Mouse (Mus musculus): ENCODE measurements at regions not wholly inside any gene's neighbourhood (a gene's known extent, or its start where the extent isn't known, plus 50 kb on each side); places are given as distances from the start of the nearest gene placed in this dataset.

- WGBS: 24% methylated on average over 1 of the region's 1 CpGs
- H3K27me3 ChIP-seq (ENCODE audit: control insufficient read depth, insufficient read depth, low read length): no peaks in the 10 kb centered on the region
- no peak for DNase-seq
- H3K36me3 ChIP-seq (ENCODE audit: control insufficient read depth, insufficient read depth, low read length): no peaks in the 10 kb centered on the region
- no peak overlapping the region for H3K27ac ChIP-seq (ENCODE audit: control insufficient read depth, insufficient read depth, low read length)
- no peak overlapping the region for H3K4me3 ChIP-seq (ENCODE audit: control insufficient read depth, insufficient read depth, low read length)
- H3K4me1 ChIP-seq (replicated peaks; ENCODE audit: control insufficient read depth, insufficient read depth, low read length): no peaks in the 10 kb centered on the region
- TF ChIP-seq CTCF (IDR thresholded peaks at IDR 0.05; ENCODE audit: borderline replicate concordance, control insufficient read depth, extremely low read depth, insufficient read depth, low read length, poor library complexity) (no peak), POLR2A (IDR thresholded peaks at IDR 0.05; ENCODE audit: control insufficient read depth, extremely low read depth, insufficient read depth, low read length, poor library complexity) (no peak)
Observed at GRCm38 (mm10) chr7:117926396-117926795, 189.6 kb downstream of the Rps15a start.

GRCm38 (mm10) chr7:117922270-117922669 lies 193.7 kb downstream of the Rps15a start:
- Histone ChIP-seq H3K4me1 (replicated peaks; ENCODE audit: control insufficient read depth, insufficient read depth, low read length) (no peaks in the 10 kb centered on the region), H3K27ac (ENCODE audit: control insufficient read depth, insufficient read depth, low read length) (no peak overlapping the region), H3K36me3 (ENCODE audit: control insufficient read depth, insufficient read depth, low read length) (no peaks in the 10 kb centered on the region), H3K4me3 (ENCODE audit: control insufficient read depth, insufficient read depth, low read length) (no peak overlapping the region), H3K27me3 (ENCODE audit: control insufficient read depth, insufficient read depth, low read length) (no peaks in the 10 kb centered on the region)
- TF ChIP-seq CTCF (IDR thresholded peaks at IDR 0.05; ENCODE audit: borderline replicate concordance, control insufficient read depth, extremely low read depth, insufficient read depth, low read length, poor library complexity): no peak
- no peak for TF ChIP-seq POLR2A (IDR thresholded peaks at IDR 0.05; ENCODE audit: control insufficient read depth, extremely low read depth, insufficient read depth, low read length, poor library complexity)
- DNase-seq: no peak

GRCm38 (mm10) chr7:117918206-117918995 lies 197.6 kb downstream of the Rps15a start:
- Histone ChIP-seq H3K4me1 (replicated peaks; ENCODE audit: control insufficient read depth, insufficient read depth, low read length) (no peaks in the 10 kb centered on the region), H3K27ac (ENCODE audit: control insufficient read depth, insufficient read depth, low read length) (no peak overlapping the region), H3K36me3 (ENCODE audit: control insufficient read depth, insufficient read depth, low read length) (no peaks in the 10 kb centered on the region), H3K4me3 (ENCODE audit: control insufficient read depth, insufficient read depth, low read length) (no peak overlapping the region), H3K27me3 (ENCODE audit: control insufficient read depth, insufficient read depth, low read length) (no peaks in the 10 kb centered on the region)
- no peak for TF ChIP-seq POLR2A (IDR thresholded peaks at IDR 0.05; ENCODE audit: control insufficient read depth, extremely low read depth, insufficient read depth, low read length, poor library complexity)
- TF ChIP-seq CTCF (IDR thresholded peaks at IDR 0.05; ENCODE audit: borderline replicate concordance, control insufficient read depth, extremely low read depth, insufficient read depth, low read length, poor library complexity): no peak
- WGBS: 92% methylated on average over 10 of the region's 10 CpGs
- no peak for DNase-seq

- H3K4me3 ChIP-seq (ENCODE audit: control insufficient read depth, insufficient read depth, low read length): no peak overlapping the region
- no peak for TF ChIP-seq POLR2A (IDR thresholded peaks at IDR 0.05; ENCODE audit: control insufficient read depth, extremely low read depth, insufficient read depth, low read length, poor library complexity)
- TF ChIP-seq CTCF (IDR thresholded peaks at IDR 0.05; ENCODE audit: borderline replicate concordance, control insufficient read depth, extremely low read depth, insufficient read depth, low read length, poor library complexity): no peak
- no peak for DNase-seq
- 94% methylated on average over 6 of the region's 6 CpGs for WGBS
- H3K27me3 ChIP-seq (ENCODE audit: control insufficient read depth, insufficient read depth, low read length): no peaks in the 10 kb centered on the region
- no peak overlapping the region for H3K27ac ChIP-seq (ENCODE audit: control insufficient read depth, insufficient read depth, low read length)
- no peaks in the 10 kb centered on the region for H3K4me1 ChIP-seq (replicated peaks; ENCODE audit: control insufficient read depth, insufficient read depth, low read length)
- no peaks in the 10 kb centered on the region for H3K36me3 ChIP-seq (ENCODE audit: control insufficient read depth, insufficient read depth, low read length)
Observed at GRCm38 (mm10) chr7:117916915-117917314, 199.1 kb downstream of the Rps15a start.

DNA sequence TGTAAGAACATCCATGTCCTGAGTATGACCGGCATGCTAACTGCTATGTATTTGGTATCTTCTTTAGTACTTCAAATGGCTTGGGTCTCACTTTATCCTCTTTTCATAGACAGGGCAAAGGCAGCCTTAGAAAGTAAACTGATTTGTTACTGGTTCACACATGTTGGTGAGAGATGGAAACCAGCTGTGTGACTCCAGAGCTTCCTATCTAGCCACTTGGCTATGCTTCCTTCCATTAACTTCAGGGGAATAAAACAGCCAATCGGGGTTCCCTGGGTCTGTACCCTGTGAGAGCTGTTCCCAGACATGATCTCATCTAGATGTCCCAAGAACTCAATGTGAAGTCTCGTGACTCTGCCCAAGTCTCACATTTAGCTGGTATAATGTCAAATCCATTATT lies 203.5 kb downstream of the Rps15a start:
- DNase-seq: no peak
- H3K27me3 ChIP-seq (ENCODE audit: control insufficient read depth, insufficient read depth, low read length): no peaks in the 10 kb centered on the region
- 87% methylated on average over 3 of the region's 3 CpGs for WGBS
- TF ChIP-seq CTCF (IDR thresholded peaks at IDR 0.05; ENCODE audit: borderline replicate concordance, control insufficient read depth, extremely low read depth, insufficient read depth, low read length, poor library complexity) (no peak), POLR2A (IDR thresholded peaks at IDR 0.05; ENCODE audit: control insufficient read depth, extremely low read depth, insufficient read depth, low read length, poor library complexity) (no peak)
- H3K4me3 ChIP-seq (ENCODE audit: control insufficient read depth, insufficient read depth, low read length): no peak overlapping the region
- H3K4me1 ChIP-seq (replicated peaks; ENCODE audit: control insufficient read depth, insufficient read depth, low read length): no peaks in the 10 kb centered on the region
- no peak overlapping the region for H3K27ac ChIP-seq (ENCODE audit: control insufficient read depth, insufficient read depth, low read length)
- no peaks in the 10 kb centered on the region for H3K36me3 ChIP-seq (ENCODE audit: control insufficient read depth, insufficient read depth, low read length)

DNA sequence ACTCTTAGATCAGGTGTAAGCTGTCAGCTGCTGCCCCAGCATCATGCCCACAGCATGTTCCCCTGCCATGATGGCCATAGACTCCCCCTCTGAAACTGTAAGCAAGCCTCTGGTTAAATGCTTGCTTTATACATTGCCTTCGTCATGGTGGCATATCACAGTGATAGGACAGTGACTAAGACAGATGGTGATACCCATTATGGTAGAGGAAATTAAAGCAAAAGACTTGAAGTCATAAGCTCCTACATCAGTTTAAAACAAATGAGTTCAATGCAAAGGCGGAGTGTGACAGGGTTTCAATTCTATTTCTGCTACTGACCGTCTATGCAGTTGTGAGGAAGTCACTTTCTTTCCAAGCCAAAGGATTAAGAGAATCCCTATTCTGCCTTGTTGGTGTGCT lies 204.9 kb downstream of the Rps15a start:
- H3K36me3 ChIP-seq (ENCODE audit: control insufficient read depth, insufficient read depth, low read length): no peaks in the 10 kb centered on the region
- H3K4me1 ChIP-seq (replicated peaks; ENCODE audit: control insufficient read depth, insufficient read depth, low read length): no peaks in the 10 kb centered on the region
- no peak for DNase-seq
- no peak for TF ChIP-seq CTCF (IDR thresholded peaks at IDR 0.05; ENCODE audit: borderline replicate concordance, control insufficient read depth, extremely low read depth, insufficient read depth, low read length, poor library complexity)
- TF ChIP-seq POLR2A (IDR thresholded peaks at IDR 0.05; ENCODE audit: control insufficient read depth, extremely low read depth, insufficient read depth, low read length, poor library complexity): no peak
- 97% methylated on average over 3 of the region's 3 CpGs for WGBS
- no peaks in the 10 kb centered on the region for H3K27me3 ChIP-seq (ENCODE audit: control insufficient read depth, insufficient read depth, low read length)
- no peak overlapping the region for H3K27ac ChIP-seq (ENCODE audit: control insufficient read depth, insufficient read depth, low read length)
- H3K4me3 ChIP-seq (ENCODE audit: control insufficient read depth, insufficient read depth, low read length): no peak overlapping the region

Data from thymus, adult 2 months (tissue).